Mouse (Mus musculus) thymus, postnatal 36 days (tissue): ENCODE results near the gene Clcn2.
"Not testable (repeated sequence)": the region's sequence is repeated elsewhere in the genome, so short reads cannot be mapped to it uniquely, and the experiment has no call there.

Source experiments
- DNase-seq, 2 experiments: peaks; one replicate each; pipeline ENCODE4 v3.0.0; 2022; ENCODE audit warnings: mixed read lengths in 2 of 2

Clcn2 gene

GRCm38 (mm10) chr16:20700036-20700435 is 17.5 kb downstream of the Clcn2 start:
- no peak for DNase-seq

GRCm38 (mm10) chr16:20699266-20699665 is 18.3 kb downstream of the Clcn2 start:
- DNase-seq: no peak

DNA sequence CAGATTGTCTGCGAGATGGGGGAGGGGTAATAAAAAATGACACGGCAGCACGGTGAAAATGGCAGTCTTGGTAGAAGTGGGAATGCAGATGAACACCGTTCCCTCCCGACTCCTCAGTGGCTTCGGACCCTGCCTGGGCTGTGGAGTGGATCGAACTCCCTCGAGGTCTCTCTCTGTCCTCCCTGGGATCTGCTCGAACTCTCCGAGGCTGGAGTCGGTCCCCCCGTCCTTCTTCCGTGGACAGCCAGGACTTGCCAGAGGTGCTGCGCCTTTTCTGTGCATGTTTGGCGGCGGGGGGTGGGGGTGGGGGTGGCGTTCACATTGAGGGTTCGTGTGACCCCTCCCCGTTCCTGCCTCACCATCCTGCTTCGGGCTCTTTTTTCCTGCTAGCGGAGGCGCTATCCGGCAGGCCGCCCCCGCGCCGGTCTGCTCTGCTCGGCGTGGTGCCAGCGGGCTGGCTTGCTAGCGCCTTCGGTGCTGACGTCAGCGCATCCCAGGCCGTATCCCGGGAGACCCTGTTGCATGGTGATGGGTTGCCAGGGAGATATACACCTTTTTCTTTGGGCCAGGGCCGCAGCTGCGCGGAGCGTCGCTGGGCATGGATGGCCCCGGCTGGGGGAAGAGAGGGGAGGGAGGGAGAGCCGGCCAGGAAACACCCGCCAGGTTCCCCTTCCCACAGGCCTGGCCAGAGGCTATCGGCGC is 21.8 kb downstream of the Clcn2 start:
- DNase-seq: peak; percentile 17 to 37

DNA sequence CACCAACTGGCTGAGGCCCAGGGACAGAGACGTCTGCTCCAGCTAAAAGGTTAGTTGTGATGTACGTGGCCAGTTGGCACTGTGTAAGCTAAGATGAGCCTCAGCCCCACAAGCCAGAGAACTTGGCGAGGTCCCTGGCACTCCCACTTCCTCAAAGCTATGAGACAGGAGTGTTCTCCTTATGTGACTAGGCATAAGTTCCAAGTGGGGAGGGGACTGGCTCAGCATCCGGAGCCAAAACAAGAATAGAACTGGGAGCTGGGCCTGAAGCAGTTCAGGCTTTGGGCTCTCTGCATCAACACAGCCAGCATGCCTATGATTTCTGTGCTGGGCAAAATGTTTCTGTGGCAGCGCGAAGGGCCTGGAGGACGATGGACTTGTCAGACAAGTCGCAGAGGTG is 22.8 kb downstream of the Clcn2 start:
- DNase-seq: peak in 1 of 2 experiments; percentile 1

GRCm38 (mm10) chr16:20693111-20693701 is 24.3 kb downstream of the Clcn2 start, which contains the start of gene Fam131a:
Fam131a (plus strand) TSS chr16:20693241.
- peak; percentile 81 to 87 for DNase-seq

GRCm38 (mm10) chr16:20692241-20692965 is 25.1 kb downstream of the Clcn2 start:
- peak in 1 of 2 experiments; percentile 2 for DNase-seq

DNA sequence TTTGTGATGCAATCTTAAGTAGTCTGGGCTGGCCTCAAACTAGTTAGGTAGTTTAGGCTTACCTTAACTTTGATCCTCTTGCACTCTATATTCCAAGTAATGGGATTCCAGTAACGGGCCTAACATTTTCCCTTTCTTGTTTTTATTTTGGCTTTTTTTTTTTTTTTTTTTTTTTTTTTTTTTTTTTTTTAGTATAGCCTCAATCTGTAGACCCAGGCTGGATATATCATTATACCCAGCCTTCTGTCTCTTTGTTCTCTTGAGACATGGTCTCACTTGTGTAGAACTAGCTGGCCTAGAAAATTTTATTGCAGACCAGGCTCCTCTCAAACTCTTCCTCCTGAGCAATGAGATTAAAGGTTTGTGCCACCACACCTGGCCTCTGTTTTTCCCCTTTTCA is 25.9 kb downstream of the Clcn2 start:
- DNase-seq: no peak

DNA sequence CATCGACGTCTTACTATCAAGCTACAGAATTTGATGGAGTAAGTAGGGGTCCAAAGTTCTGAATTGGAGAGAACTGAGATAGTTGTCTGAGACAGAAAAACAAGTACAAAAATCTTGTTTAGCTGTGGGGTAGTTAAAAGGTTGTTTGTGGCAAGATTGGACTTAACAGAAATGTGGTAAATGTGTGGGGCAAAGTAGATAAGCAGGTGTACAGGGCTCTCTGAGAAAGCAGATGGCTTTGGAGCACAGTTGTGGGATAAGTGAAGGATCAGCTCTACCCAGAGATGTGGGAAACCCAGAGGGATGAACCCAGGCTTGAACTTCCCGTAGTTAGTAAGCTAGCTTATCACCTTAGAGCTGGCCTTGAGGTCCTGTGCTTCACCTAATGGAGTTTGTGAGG is 26.8 kb downstream of the Clcn2 start:
- DNase-seq: no peak

- no peak for DNase-seq
Observed at GRCm38 (mm10) chr16:20677974-20678675, 39.4 kb downstream of the Clcn2 start.

DNA sequence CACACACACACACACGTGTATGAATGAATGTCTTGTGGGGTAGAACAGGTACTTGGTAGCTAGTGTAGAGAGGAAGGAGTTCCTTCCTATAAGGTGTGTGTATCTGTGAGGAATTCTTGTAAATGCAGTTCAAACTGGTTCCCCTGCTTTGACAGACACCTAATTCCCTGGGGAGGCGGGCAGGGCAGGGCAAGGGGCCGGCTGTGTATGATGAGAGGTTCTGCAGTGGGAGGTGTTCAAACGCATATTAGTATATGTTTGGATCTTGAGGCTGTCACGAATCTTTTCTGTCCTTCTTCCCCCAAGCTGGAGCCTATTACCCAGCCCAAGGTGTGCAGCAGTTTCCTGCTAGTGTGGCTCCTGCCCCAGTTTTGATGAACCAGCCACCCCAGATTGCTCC is 40.2 kb downstream of the Clcn2 start:
- no peak for DNase-seq

DNA sequence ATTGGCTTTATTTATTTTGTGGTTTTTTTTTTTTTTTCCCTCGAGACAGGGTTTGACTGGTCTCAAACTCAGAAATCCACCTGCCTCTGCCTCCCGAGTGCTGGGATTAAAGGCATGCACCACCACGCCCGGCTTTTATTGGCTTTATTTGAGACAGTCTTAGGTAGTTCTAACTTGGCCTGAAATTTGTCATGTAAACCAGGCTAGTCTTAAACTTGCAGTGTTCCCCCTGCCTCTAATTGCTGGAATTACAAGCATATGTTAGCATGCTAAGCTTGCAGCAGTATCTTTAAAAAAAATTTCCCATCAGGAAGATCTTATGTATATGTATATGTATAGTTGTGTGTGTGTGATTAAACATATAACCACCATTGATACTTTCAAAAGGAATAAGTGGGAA is 40.8 kb downstream of the Clcn2 start:
- no peak for DNase-seq

DNA sequence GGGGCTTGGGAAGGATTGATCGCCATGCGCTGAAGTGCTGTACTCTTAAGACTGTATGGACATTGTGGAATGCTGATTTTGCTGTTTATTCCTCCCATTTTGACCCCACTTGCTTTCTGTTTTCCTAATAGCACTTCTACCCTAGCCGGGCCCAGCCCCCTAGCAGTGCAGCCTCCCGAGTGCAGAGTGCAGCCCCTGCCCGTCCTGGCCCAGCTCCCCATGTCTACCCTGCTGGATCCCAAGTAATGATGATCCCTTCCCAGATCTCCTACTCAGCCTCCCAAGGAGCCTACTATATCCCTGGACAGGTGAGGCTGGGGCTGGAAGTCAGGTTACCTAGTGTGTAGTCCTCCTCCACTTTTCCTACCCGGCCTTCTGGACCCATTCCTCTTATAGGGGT is 42.3 kb downstream of the Clcn2 start:
- DNase-seq: no peak

DNA sequence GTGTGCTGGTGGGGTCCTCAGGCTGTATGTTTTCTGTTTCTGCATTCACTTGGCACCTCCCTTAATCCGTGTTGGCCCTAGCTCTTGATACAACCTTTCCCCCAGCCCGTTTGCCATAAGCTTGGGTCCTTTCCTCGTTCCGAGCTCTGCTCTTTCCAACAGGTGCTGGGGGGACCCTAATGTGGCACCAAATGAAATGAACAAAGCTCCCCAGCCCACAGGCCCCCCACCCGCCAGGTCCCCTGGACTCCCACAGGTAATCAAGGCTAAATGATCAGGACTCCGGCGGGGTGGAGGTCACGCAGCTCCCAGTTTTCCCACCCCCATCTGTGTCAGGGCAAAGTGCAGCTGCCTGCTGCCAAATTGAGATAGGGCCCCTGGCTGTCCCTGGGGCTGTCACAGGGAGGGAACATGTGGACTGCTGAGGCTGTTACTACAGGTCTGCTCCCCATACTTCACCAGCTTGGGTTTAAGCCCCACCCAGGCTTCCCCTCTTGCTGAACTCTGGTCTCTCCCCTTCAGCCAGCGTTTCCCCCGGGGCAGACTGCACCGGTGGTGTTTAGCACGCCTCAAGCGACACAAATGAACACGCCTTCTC is 43.7 kb downstream of the Clcn2 start:
- DNase-seq: peak; percentile 29 to 43

- peak; percentile 56 to 73 for DNase-seq
Observed at GRCm38 (mm10) chr16:20672965-20673705, 44.4 kb downstream of the Clcn2 start.

- peak; percentile 96 for DNase-seq
Observed at GRCm38 (mm10) chr16:20672500-20672902, 45.0 kb downstream of the Clcn2 start.

DNA sequence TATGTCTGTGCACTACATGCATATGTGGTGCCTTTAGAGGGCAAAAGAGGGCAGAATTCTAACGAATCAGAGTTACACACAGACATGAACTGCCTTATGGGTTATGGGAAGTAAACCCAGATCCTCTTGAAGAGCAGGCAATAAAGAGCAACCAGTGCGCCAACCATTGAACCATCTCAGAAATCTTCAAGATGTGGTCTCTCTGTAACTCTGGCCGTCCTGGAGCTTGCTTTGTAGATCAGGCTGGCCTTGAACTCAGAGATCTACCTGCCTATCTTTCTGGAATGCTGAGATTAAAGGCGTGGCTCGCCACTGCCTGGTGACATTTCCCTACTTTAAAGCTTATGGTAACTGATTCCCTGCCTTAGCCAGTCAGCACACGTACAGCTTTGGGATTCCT is 45.7 kb downstream of the Clcn2 start:
- no peak for DNase-seq

GRCm38 (mm10) chr16:20670291-20670690 is 47.3 kb downstream of the Clcn2 start:
- no peak for DNase-seq

DNA sequence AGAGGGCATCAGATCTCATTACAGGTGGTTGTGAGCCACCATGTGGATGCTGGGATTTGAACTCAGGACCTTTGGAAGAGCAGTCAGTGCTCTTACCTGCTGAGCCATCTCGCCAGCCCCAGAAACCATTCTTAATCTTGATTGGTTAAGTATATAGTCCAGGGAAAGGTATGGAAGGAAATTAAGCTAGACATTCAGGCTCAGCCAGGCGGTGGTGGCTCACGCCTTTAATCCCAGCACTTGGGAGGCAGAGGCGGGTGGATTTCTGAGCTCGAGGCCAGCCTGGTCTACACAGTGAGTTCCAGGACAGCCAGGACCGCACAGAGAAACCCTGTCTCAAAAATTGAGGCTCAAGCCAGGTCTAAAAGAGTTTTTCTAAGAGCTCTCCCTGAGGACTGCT is 49.5 kb downstream of the Clcn2 start, which contains the start of gene Eif4g1:
Eif4g1 (plus strand) TSS at position 301 of the 400 bp plus-strand sequence.
- DNase-seq: not testable (repeated sequence)

- DNase-seq: no peak
Observed at GRCm38 (mm10) chr16:20657661-20658060, 59.9 kb downstream of the Clcn2 start.

DNA sequence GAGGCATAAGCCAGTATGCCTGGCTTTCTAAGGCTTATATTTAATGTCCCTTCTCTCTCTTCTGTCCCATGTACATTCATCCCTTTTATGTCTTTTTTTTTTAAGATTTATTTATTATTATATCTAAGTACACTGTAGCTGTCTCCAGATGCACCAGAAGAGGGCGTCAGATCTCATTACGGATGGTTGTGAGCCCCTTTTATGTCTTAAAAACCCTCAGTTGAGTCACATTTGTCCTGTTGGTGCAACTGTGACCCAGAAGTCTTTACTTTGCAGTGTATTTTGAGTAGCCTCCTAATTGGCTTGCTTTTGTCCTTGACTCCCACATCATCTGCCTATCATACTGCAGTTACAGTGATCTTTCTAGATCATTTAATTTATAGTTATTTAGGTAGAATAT is 64.2 kb downstream of the Clcn2 start:
- no peak for DNase-seq
